Mouse (Mus musculus) lung, postnatal 0 days (tissue): ENCODE results near the gene Ly86.

Experiments
- CTCF ChIP-seq: IDR thresholded peaks from 2 replicates; pipeline ENCODE4 v1.5.1; 2016; ENCODE audit warnings: antibody characterized with exemption, mild to moderate bottlenecking
- EP300 ChIP-seq: IDR thresholded peaks from 2 replicates; pipeline ENCODE4 v1.6.1; 2016; ENCODE audit warnings: antibody characterized with exemption, mild to moderate bottlenecking, control low read depth

- no peak for TF ChIP-seq CTCF
- TF ChIP-seq EP300 = no peak
Measured at GRCm38 (mm10) chr13:37454356-37454755, 109.3 kb downstream of the Ly86 start.
